Mouse (Mus musculus) erythroblast, embryonic 14.5 days (primary cell): ENCODE results near the gene Tln1.

ENCODE experiments used
- GATA1 ChIP-seq: IDR thresholded peaks from 2 replicates; pipeline ENCODE4 v1.6.1; 2012; ENCODE audit warnings: low read length, inconsistent platforms, mixed read lengths
- TAL1 ChIP-seq: IDR thresholded peaks from 3 replicates; pipeline ENCODE4 v1.6.1; 2012; ENCODE audit warnings: low read length, inconsistent platforms, mixed read lengths

DNA sequence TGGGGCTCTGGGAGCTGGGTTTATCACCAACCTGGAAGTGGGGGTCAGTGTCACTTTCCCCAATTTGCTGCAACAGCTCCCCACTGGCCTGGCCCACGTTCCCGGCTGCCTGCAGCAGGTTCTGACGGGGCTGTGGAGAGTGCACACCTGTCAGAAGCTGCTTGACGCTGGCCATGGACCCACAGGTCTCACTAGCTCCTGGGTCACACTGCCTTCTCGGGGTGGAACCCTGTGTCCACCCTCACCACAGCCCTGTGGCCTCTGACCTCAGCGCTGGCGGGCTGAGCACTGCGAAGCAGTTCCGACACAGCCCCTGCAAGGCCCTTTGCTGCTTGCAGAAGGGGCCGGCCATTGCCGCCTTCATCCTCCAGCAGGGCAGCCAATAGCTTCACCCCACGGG lies 13.4 kb downstream of the Tln1 start:
- TF ChIP-seq TAL1 (no peak), GATA1 (no peak)
